10 mouse cellular contexts compared by ENCODE assay signal in genomic region chr2:162528911-162529310, GRCm38 (mm10).
A peak's percentile ranks its signal among the peaks of the same experiment; 100 is the strongest.
DNase-seq lines count a peak whose midpoint lies in the region; ATAC-seq and TF ChIP-seq lines count a peak whose summit lies in the region.
"Had no signal": no experiment of that assay in that cellular context is flagged by ENCODE, and none has a peak within 500 bp of the region (broad histone marks: within the 10 kb centered on the region; RNA-seq: fewer than 3 reads in every experiment).

No protein-coding gene starts in this region.

- WGBS in liver, postnatal 0 days (ENCODE audit: insufficient replicate concordance), result 90% methylated on average over 3 of the region's 3 CpGs
- WGBS in small intestine, adult 2 months, result 84% methylated on average over 3 of the region's 3 CpGs
- 86% methylated on average over 3 of the region's 3 CpGs for WGBS in forebrain, embryonic 12.5 days

- no peak for TF ChIP-seq EP300 in liver, postnatal 0 days (IDR thresholded peaks at IDR 0.05; ENCODE audit: low read depth)

- H3K36me3 ChIP-seq in liver, postnatal 0 days (replicated peaks; ENCODE audit: insufficient read depth, low read length), result no peaks in the 10 kb centered on the region
- no peaks in the 10 kb centered on the region for H3K36me3 ChIP-seq in small intestine, adult 2 months (ENCODE audit: control insufficient read depth, insufficient read depth, low read length)
- H3K36me3 ChIP-seq in forebrain, embryonic 12.5 days (replicated peaks), result no peaks in the 10 kb centered on the region

- H3K4me1 ChIP-seq in liver, postnatal 0 days (ENCODE audit: insufficient read depth), result no peaks in the 10 kb centered on the region
- H3K4me1 ChIP-seq in small intestine, adult 2 months (ENCODE audit: control insufficient read depth, insufficient read depth, insufficient read length, low read length), result no peaks in the 10 kb centered on the region
- peaks cover 3% of the 10 kb centered on the region; the same call in 1 of the 2 replicates for H3K4me1 ChIP-seq in forebrain, embryonic 12.5 days

- H3K27ac ChIP-seq in liver, postnatal 0 days (ENCODE audit: low read depth), result no peak overlapping the region
- H3K27ac ChIP-seq in small intestine, adult 2 months (ENCODE audit: insufficient read depth, low read depth, low read length), result no peak overlapping the region
- H3K27ac ChIP-seq in forebrain, embryonic 12.5 days, result no peak overlapping the region

- no peak for TF ChIP-seq POLR2A in brain, embryonic 14.5 days (IDR thresholded peaks at IDR 0.05; ENCODE audit: borderline replicate concordance, extremely low read depth, insufficient read depth, insufficient read length, poor library complexity, severe bottlenecking)
- no peak for TF ChIP-seq POLR2A in small intestine, adult 2 months (IDR thresholded peaks at IDR 0.05; ENCODE audit: low read depth, low read length)

- H3K4me2 ChIP-seq in liver, postnatal 0 days (ENCODE audit: low read depth, low read length), result no peak overlapping the region
- H3K4me2 ChIP-seq in forebrain, embryonic 12.5 days, result no peak overlapping the region

- DNase-seq in heart, postnatal 4 days, result peak; percentile 14
- DNase-seq in heart, adult 8-10 months (ENCODE audit: low spot score), result no peak
- DNase-seq in liver, postnatal 0 days, result no peak
- no peak for DNase-seq in liver
- no peak for DNase-seq in brain, embryonic 14.5 days (ENCODE audit: low read depth)
- DNase-seq: adrenal gland, adult 2 months; cerebellum, adult 8-10 months; thymus, adult 2 months had no signal

- no peak overlapping the region for H3K4me3 ChIP-seq in liver, postnatal 0 days (ENCODE audit: low read depth, low read length)
- H3K4me3 ChIP-seq in small intestine, adult 2 months (ENCODE audit: low read depth, low read length), result no peak overlapping the region
- no peak overlapping the region for H3K4me3 ChIP-seq in forebrain, embryonic 12.5 days (replicated peaks)

- no peaks in the 10 kb centered on the region for H3K27me3 ChIP-seq in liver, postnatal 0 days (ENCODE audit: insufficient read depth, low read length)
- H3K27me3 ChIP-seq in small intestine, adult 2 months (ENCODE audit: control insufficient read depth, insufficient read depth, low read length), result no peaks in the 10 kb centered on the region
- H3K27me3 ChIP-seq in forebrain, embryonic 12.5 days, result no peaks in the 10 kb centered on the region

- no peaks in the 10 kb centered on the region for H3K9me3 ChIP-seq in liver, postnatal 0 days (ENCODE audit: low read length)
- no peaks in the 10 kb centered on the region for H3K9me3 ChIP-seq in forebrain, embryonic 12.5 days

- 0 out of 2 replicates have a peak, but pooled peaks have one; percentile 5 for TF ChIP-seq CTCF in liver, postnatal 0 days (IDR thresholded peaks at IDR 0.05; ENCODE audit: low read depth)
- TF ChIP-seq CTCF in brain, embryonic 14.5 days (IDR thresholded peaks at IDR 0.05; ENCODE audit: borderline replicate concordance, extremely low read depth, insufficient read depth, insufficient read length), result peak; percentile 14; the same call in 1 of the 2 replicates
- TF ChIP-seq CTCF in small intestine, adult 2 months (IDR thresholded peaks at IDR 0.05; ENCODE audit: extremely low read depth, insufficient read length, insufficient replicate concordance, low read depth, low read length), result peak; percentile 13; the same call in 1 of the 2 replicates

- no peak for ATAC-seq in liver, postnatal 0 days
- no peak for ATAC-seq in forebrain, embryonic 12.5 days (ENCODE audit: low FRiP score)

- no peak overlapping the region for H3K9ac ChIP-seq in liver, postnatal 0 days (replicated peaks)
- no peak overlapping the region for H3K9ac ChIP-seq in forebrain, embryonic 12.5 days
